Mouse (Mus musculus): ENCODE measurements at regions not wholly inside any gene's neighbourhood (a gene's known extent, or its start where the extent isn't known, plus 50 kb on each side); places are given as distances from the start of the nearest gene placed in this dataset.

- TF ChIP-seq JUND (IDR thresholded peaks at IDR 0.05; ENCODE audit: low read depth, low read length) (no peak), CHD1 (IDR thresholded peaks at IDR 0.05; ENCODE audit: low read depth, low read length) (no peak), RAD21 (IDR thresholded peaks at IDR 0.05; ENCODE audit: low read depth, low read length) (no peak), USF2 (IDR thresholded peaks at IDR 0.05; ENCODE audit: borderline replicate concordance in 1 of 2, insufficient read depth in 1 of 2, low read depth in 1 of 2, low read length in 2 of 2) (no peak), ZNF384 (IDR thresholded peaks at IDR 0.05; ENCODE audit: low read depth, low read length) (no peak), BHLHE40 (IDR thresholded peaks at IDR 0.05; ENCODE audit: borderline replicate concordance, low read depth, low read length) (no peak), TBP (IDR thresholded peaks at IDR 0.05; ENCODE audit: low read depth, low read length) (no peak), KAT2A (conservative IDR thresholded peaks at IDR 0.05; ENCODE audit: low read depth, low read length) (no peak), CHD2 (IDR thresholded peaks at IDR 0.05; ENCODE audit: low read length) (no peak), GABPA (IDR thresholded peaks at IDR 0.05; ENCODE audit: low read depth, low read length) (no peak), NELFE (IDR thresholded peaks at IDR 0.05; ENCODE audit: low read depth, low read length) (no peak), USF1 (IDR thresholded peaks at IDR 0.05; ENCODE audit: low read depth, low read length) (no peak), GATA1 (IDR thresholded peaks at IDR 0.05; ENCODE audit: low read depth, low read length) (no peak), ZKSCAN1 (IDR thresholded peaks at IDR 0.05; ENCODE audit: low read depth, low read length) (no peak), E2F4 (IDR thresholded peaks at IDR 0.05; ENCODE audit: borderline replicate concordance, low read depth, low read length) (no peak), SIN3A (IDR thresholded peaks at IDR 0.05; ENCODE audit: low read length) (no peak), TCF12 (IDR thresholded peaks at IDR 0.05; ENCODE audit: low read depth, low read length) (no peak)
- no peak for DNase-seq (ENCODE audit: low read depth, low spot score)
Measured at GRCm38 (mm10) chr16:51741875-51742274, 289.1 kb upstream of the Cblb start.

GRCm38 (mm10) chr16:51751878-51752277 lies 279.1 kb upstream of the Cblb start:
- Histone ChIP-seq H3K4me3 (ENCODE audit: control insufficient read depth in 1 of 2, insufficient read depth in 1 of 2, low read depth in 2 of 2, low read length in 2 of 2) (no peak overlapping the region), H3K9me3 (replicated peaks; ENCODE audit: insufficient read depth, low read length) (no peaks in the 10 kb centered on the region), H3K9ac (ENCODE audit: control insufficient read depth, low read depth, low read length, poor library complexity, severe bottlenecking) (no peak overlapping the region), H3K27ac (ENCODE audit: control insufficient read depth, low read depth, low read length) (no peak overlapping the region), H3K27me3 (ENCODE audit: control insufficient read depth in 1 of 2, insufficient read depth in 2 of 2, low read length in 2 of 2) (no peaks in the 10 kb centered on the region), H3K36me3 (ENCODE audit: control insufficient read depth in 1 of 2, insufficient read depth in 2 of 2, low read length in 2 of 2) (no peaks in the 10 kb centered on the region), H3K4me1 (ENCODE audit: control insufficient read depth in 1 of 2, insufficient read depth in 2 of 2, low read length in 2 of 2) (no peaks in the 10 kb centered on the region), H3K79me2 (ENCODE audit: control insufficient read depth, insufficient read depth, low read length, poor library complexity) (no peaks in the 10 kb centered on the region)
- DNase-seq (ENCODE audit: low read depth, low spot score): no peak
- TF ChIP-seq CHD2 (IDR thresholded peaks at IDR 0.05; ENCODE audit: low read length) (no peak), NELFE (IDR thresholded peaks at IDR 0.05; ENCODE audit: low read depth, low read length) (no peak), POLR2A (IDR thresholded peaks at IDR 0.05; ENCODE audit: control insufficient read depth in 1 of 2, insufficient read depth in 1 of 2, low read depth in 1 of 2, low read length in 2 of 2, poor library complexity in 1 of 2) (no peak), MYB (IDR thresholded peaks at IDR 0.05; ENCODE audit: low read depth, low read length) (no peak), JUND (IDR thresholded peaks at IDR 0.05; ENCODE audit: low read depth, low read length) (no peak), MXI1 (IDR thresholded peaks at IDR 0.05; ENCODE audit: low read depth, low read length) (no peak), ZNF384 (IDR thresholded peaks at IDR 0.05; ENCODE audit: low read depth, low read length) (no peak)

More at GRCm38 (mm10) chr16:51741875-51742274, 289.1 kb upstream of the Cblb start:
- Histone ChIP-seq H3K9me3 (replicated peaks; ENCODE audit: insufficient read depth, low read length) (no peaks in the 10 kb centered on the region), H3K79me2 (ENCODE audit: control insufficient read depth, insufficient read depth, low read length, poor library complexity) (no peaks in the 10 kb centered on the region), H3K27me3 (ENCODE audit: control insufficient read depth in 1 of 2, insufficient read depth in 2 of 2, low read length in 2 of 2) (no peaks in the 10 kb centered on the region), H3K36me3 (ENCODE audit: control insufficient read depth in 1 of 2, insufficient read depth in 2 of 2, low read length in 2 of 2) (no peaks in the 10 kb centered on the region), H3K27ac (ENCODE audit: control insufficient read depth, low read depth, low read length) (no peak overlapping the region), H3K4me3 (ENCODE audit: control insufficient read depth in 1 of 2, insufficient read depth in 1 of 2, low read depth in 2 of 2, low read length in 2 of 2) (no peak overlapping the region), H3K4me1 (ENCODE audit: control insufficient read depth in 1 of 2, insufficient read depth in 2 of 2, low read length in 2 of 2) (no peaks in the 10 kb centered on the region), H3K9ac (ENCODE audit: control insufficient read depth, low read depth, low read length, poor library complexity, severe bottlenecking) (no peak overlapping the region)
